Mouse (Mus musculus): ENCODE data around the gene Rab40c. TPM values are rescaled to one million over a fixed set of nuclear protein-coding genes. Genes with fewer than 3 reads are reported as not detected.
"Not testable (repeated sequence)": the region's sequence is repeated elsewhere in the genome, so short reads cannot be mapped to it uniquely, and the experiment has no call there.

The Rab40c gene
- polyA plus RNA-seq, 1 experiment: 68.9 TPM

GRCm38 (mm10) chr17:25873405-25874147 is 46.0 kb downstream of the Rab40c start:
- Histone ChIP-seq H3K4me3 (ENCODE audit: insufficient read depth, low read length) (no peak overlapping the region; the same call in 1 of the 2 replicates), H3K27ac (ENCODE audit: insufficient read depth, low read length) (no peak overlapping the region), H3K4me1 (ENCODE audit: control insufficient read depth, insufficient read depth, low read length) (peaks cover 5% of the 10 kb centered on the region; the same call in 1 of the 2 replicates)
- TF ChIP-seq POLR2A (IDR thresholded peaks at IDR 0.05; ENCODE audit: extremely low read depth, insufficient read depth, low read length) (no peak), CTCF (IDR thresholded peaks at IDR 0.05; ENCODE audit: extremely low read depth, insufficient read depth, low read length) (no peak)

GRCm38 (mm10) chr17:25872676-25873075 is 46.9 kb downstream of the Rab40c start:
- no peak overlapping the region for H3K27ac ChIP-seq (ENCODE audit: insufficient read depth, low read length)
- H3K4me3 ChIP-seq (ENCODE audit: insufficient read depth, low read length): no peak overlapping the region
- TF ChIP-seq CTCF (IDR thresholded peaks at IDR 0.05; ENCODE audit: extremely low read depth, insufficient read depth, low read length): no peak
- TF ChIP-seq POLR2A (IDR thresholded peaks at IDR 0.05; ENCODE audit: extremely low read depth, insufficient read depth, low read length): no peak
- H3K4me1 ChIP-seq (ENCODE audit: control insufficient read depth, insufficient read depth, low read length): peaks cover 5% of the 10 kb centered on the region; the same call in 1 of the 2 replicates

DNA sequence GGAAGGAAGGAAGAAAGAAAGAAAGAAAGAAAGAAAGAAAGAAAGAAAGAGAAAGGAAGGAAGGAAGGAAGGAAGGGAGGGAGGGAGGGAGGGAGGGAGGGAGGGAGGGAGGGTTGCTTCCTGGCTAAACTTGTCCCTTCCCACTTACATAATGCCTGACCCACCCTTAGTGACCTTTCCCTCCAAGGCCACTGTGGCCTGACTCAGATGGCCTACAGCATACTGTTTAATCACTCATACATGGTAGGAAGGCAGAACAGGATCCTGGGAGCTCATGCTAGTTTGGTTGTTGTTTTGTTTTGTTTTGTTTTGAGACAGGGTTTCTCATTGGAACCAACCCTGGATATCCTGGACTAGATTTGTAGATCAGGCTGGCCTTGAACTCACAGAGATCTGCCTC is 48.0 kb downstream of the Rab40c start:
- not testable (repeated sequence) for H3K4me3 ChIP-seq (ENCODE audit: insufficient read depth, low read length); H3K4me1 ChIP-seq (ENCODE audit: control insufficient read depth, insufficient read depth, low read length); H3K27ac ChIP-seq (ENCODE audit: insufficient read depth, low read length)

DNA sequence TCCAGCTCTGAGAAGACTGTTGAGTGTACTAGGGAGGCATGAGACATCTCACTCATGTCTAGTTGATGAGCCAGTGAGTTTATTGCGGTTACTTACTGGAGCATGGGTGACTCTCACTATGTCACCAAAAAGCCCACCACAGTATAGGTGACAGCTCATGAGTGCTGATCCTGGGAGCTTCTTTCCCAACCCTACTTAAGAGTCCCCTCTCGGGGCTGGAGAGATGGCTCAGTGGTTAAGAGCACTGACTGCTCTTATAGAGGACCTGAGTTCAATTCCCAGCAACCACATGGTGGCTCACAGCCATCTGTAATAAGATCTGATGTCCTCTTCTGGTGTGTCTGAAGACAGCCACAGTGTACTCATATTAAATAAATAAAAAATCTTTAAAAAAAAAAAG is 49.6 kb downstream of the Rab40c start:
- TF ChIP-seq POLR2A (IDR thresholded peaks at IDR 0.05; ENCODE audit: extremely low read depth, insufficient read depth, low read length) (no peak), CTCF (IDR thresholded peaks at IDR 0.05; ENCODE audit: extremely low read depth, insufficient read depth, low read length) (no peak)
- H3K27ac ChIP-seq (ENCODE audit: insufficient read depth, low read length): no peak overlapping the region
- peaks cover 3% of the 10 kb centered on the region; the same call in 1 of the 2 replicates for H3K4me1 ChIP-seq (ENCODE audit: control insufficient read depth, insufficient read depth, low read length)
- no peak overlapping the region for H3K4me3 ChIP-seq (ENCODE audit: insufficient read depth, low read length)

DNA sequence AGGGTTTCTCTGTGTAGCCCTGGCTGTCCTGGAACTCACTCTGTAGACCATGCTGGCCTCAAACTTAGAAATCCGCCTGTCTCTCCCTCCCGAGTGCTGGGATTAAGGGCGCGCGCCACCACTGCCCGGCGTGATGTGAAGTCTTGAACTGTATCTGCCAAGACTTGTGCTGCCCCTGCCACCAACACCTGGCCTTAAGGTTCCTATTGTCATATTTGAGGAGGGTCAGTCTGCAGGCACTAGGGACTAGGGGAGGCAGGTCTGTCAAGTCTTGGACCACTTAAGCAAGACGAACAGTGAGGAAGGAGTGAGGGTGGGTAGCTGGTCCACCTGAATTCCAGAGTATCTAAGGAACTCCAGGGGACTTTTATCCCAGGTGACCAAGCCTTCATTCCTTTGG is 50.0 kb downstream of the Rab40c start:
- Histone ChIP-seq H3K4me3 (ENCODE audit: insufficient read depth, low read length) (no peak overlapping the region), H3K4me1 (ENCODE audit: control insufficient read depth, insufficient read depth, low read length) (peaks cover 3% of the 10 kb centered on the region; the same call in 1 of the 2 replicates), H3K27ac (ENCODE audit: insufficient read depth, low read length) (no peak overlapping the region)
- TF ChIP-seq CTCF (IDR thresholded peaks at IDR 0.05; ENCODE audit: extremely low read depth, insufficient read depth, low read length) (no peak), POLR2A (IDR thresholded peaks at IDR 0.05; ENCODE audit: extremely low read depth, insufficient read depth, low read length) (no peak)

DNA sequence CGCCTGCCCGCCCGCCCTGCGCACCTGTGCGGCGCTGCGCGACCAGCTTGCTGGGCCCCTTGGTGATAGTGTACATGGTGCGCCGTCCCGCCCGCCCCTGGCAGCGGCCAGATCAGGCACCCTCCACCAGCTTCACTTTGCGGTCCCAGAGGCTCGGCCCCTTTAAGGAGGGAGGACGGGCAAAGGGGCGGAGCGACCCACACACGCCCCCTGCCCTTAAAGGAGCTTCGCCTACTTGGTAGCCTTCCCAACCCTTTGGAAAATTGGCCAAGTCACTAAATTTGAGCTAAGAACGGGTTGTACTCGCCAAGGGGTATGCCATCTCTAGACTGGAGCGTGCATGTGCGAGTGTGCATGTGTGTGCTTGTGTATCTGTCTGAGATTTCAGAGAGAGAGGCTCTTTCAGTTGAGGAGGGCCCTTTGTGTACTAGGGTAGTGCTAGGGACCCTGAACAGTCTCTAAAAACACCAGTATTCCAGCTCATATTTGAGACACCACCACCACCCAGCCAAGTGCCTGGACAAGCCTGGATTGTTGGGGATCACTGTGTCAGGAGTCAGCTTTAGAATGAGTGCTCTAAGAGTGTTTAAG is 50.8 kb downstream of the Rab40c start, which contains the start of gene Mcrip2:
TSS of gene Mcrip2 (minus strand) at position 164 of the 591 bp plus-strand sequence.
- no peak within 1 kb of the TSS for H3K27ac ChIP-seq (ENCODE audit: insufficient read depth, low read length)
- no peak for TF ChIP-seq CTCF (IDR thresholded peaks at IDR 0.05; ENCODE audit: extremely low read depth, insufficient read depth, low read length)
- peak; percentile 60; the same call in 1 of the 2 replicates for TF ChIP-seq POLR2A (IDR thresholded peaks at IDR 0.05; ENCODE audit: extremely low read depth, insufficient read depth, low read length)
- peak within 1 kb of the TSS; percentile 58 for H3K4me3 ChIP-seq (ENCODE audit: insufficient read depth, low read length)
- H3K4me1 ChIP-seq (ENCODE audit: control insufficient read depth, insufficient read depth, low read length): peaks cover 3% of the 10 kb centered on the region; the same call in 1 of the 2 replicates

DNA sequence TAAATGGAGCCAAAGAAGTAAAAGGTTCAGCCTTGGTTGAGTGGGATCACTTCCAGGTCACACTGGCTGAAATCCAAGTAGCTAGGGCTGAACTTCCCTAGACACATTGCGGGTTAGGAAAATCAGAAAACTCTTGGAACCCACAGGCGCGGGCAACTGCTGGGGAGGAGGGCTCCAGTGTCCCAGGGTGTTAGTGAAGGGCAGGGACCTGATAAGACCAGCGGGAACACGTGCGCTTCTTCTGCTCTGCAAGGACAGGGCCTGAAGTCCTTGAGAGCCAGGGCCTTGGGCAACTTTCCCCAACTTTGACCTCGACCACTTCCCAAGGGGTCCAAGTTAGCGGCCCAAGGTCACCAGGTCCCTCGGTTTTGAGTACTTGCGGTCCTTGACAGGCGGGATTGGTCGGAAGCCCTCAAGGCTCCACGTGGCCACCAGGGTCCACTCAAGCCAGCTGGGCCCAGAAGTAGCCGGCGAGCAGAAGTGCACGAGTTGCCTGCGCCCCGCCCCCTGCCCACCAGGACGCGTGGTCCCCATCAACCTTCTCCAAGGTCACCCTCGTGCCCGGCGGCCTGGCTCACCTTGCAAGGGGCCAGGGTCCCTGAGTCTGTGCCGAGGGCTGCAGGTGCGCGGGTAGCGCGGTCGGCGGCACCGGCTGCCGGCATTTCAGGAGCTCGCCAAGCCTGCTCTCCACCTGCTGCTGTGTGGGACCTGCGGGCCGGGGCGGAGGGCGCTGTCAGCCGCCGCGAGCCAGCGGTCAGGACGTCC is 51.5 kb downstream of the Rab40c start:
- Histone ChIP-seq H3K27ac (ENCODE audit: insufficient read depth, low read length) (no peak overlapping the region), H3K4me1 (ENCODE audit: control insufficient read depth, insufficient read depth, low read length) (peaks cover 3% of the 10 kb centered on the region; the same call in 1 of the 2 replicates), H3K4me3 (ENCODE audit: insufficient read depth, low read length) (peak overlapping the region; percentile 58)
- TF ChIP-seq CTCF (IDR thresholded peaks at IDR 0.05; ENCODE audit: extremely low read depth, insufficient read depth, low read length): no peak
- no peak for TF ChIP-seq POLR2A (IDR thresholded peaks at IDR 0.05; ENCODE audit: extremely low read depth, insufficient read depth, low read length)

DNA sequence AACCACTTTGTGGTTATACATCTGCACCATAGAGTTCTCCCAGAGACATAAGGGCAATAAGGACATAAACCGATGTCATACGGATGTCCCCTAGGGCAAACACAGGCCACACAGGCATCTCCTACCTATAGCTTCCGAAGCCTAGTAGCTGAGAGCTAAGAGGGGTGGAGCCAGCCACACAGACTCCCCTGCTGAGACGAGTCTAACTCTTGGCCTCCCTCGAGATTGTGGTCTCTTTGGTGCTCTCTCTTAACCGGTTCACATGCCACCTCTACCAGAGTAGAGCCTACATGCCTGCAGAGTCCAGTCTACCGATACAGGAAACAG is 52.1 kb downstream of the Rab40c start:
- TF ChIP-seq POLR2A (IDR thresholded peaks at IDR 0.05; ENCODE audit: extremely low read depth, insufficient read depth, low read length): no peak
- TF ChIP-seq CTCF (IDR thresholded peaks at IDR 0.05; ENCODE audit: extremely low read depth, insufficient read depth, low read length): no peak
- Histone ChIP-seq H3K27ac (ENCODE audit: insufficient read depth, low read length) (no peak overlapping the region), H3K4me1 (ENCODE audit: control insufficient read depth, insufficient read depth, low read length) (peaks cover 3% of the 10 kb centered on the region; the same call in 1 of the 2 replicates), H3K4me3 (ENCODE audit: insufficient read depth, low read length) (peak overlapping the region; percentile 58)

GRCm38 (mm10) chr17:25866172-25866571 is 53.4 kb downstream of the Rab40c start:
- H3K4me3 ChIP-seq (ENCODE audit: insufficient read depth, low read length): no peak overlapping the region
- TF ChIP-seq POLR2A (IDR thresholded peaks at IDR 0.05; ENCODE audit: extremely low read depth, insufficient read depth, low read length) (no peak), CTCF (IDR thresholded peaks at IDR 0.05; ENCODE audit: extremely low read depth, insufficient read depth, low read length) (no peak)
- peaks cover 3% of the 10 kb centered on the region; the same call in 1 of the 2 replicates for H3K4me1 ChIP-seq (ENCODE audit: control insufficient read depth, insufficient read depth, low read length)
- no peak overlapping the region for H3K27ac ChIP-seq (ENCODE audit: insufficient read depth, low read length)
